22 mouse cellular contexts compared by ENCODE assay signal in genomic region chr10:108451516-108451915, GRCm38 (mm10).
"Had no signal": no experiment of that assay in that cellular context is flagged by ENCODE, and none has a peak within 500 bp of the region (broad histone marks: within the 10 kb centered on the region; RNA-seq: fewer than 3 reads in every experiment).

No protein-coding gene starts in this region.

- H3K4me2 ChIP-seq: lung, embryonic 15.5 days; midbrain, embryonic 13.5 days; neural tube, embryonic 13.5 days; neural tube, embryonic 15.5 days; stomach, embryonic 15.5 days had no signal

- H3K27ac ChIP-seq: lung, embryonic 15.5 days; macrophage; midbrain, embryonic 10.5 days; midbrain, embryonic 13.5 days; neural tube, embryonic 13.5 days; neural tube, embryonic 15.5 days; stomach, embryonic 15.5 days; stomach, postnatal 0 days had no signal

- H3K4me3 ChIP-seq: lung, embryonic 15.5 days; midbrain, embryonic 10.5 days; midbrain, embryonic 13.5 days; myocyte; neural tube, embryonic 13.5 days; neural tube, embryonic 15.5 days; stomach, embryonic 15.5 days had no signal

- H3K36me3 ChIP-seq: lung, embryonic 15.5 days; midbrain, embryonic 10.5 days; midbrain, embryonic 13.5 days; neural tube, embryonic 13.5 days; neural tube, embryonic 15.5 days; stomach, embryonic 15.5 days had no signal

- H3K9me3 ChIP-seq: lung, embryonic 15.5 days; midbrain, embryonic 10.5 days; midbrain, embryonic 13.5 days; neural tube, embryonic 13.5 days; neural tube, embryonic 15.5 days; stomach, embryonic 15.5 days had no signal

- H3K27me3 ChIP-seq: lung, embryonic 15.5 days; neural tube, embryonic 15.5 days; stomach, embryonic 15.5 days had no signal

- H3K9ac ChIP-seq: lung, embryonic 15.5 days; midbrain, embryonic 13.5 days; neural tube, embryonic 13.5 days; neural tube, embryonic 15.5 days; stomach, embryonic 15.5 days had no signal

- DNase-seq: lung, adult 2 months; lung, postnatal 14 days; lung, postnatal 36 days; retina, postnatal 1 day; right cerebral cortex, adult 18-20 months; right cerebral cortex, postnatal 25 days; right cerebral cortex, postnatal 4 days; spleen, adult 18-20 months; thymus, adult 2 months; thymus, postnatal 25 days; thymus, postnatal 4 days had no signal

- ATAC-seq: lung, postnatal 0 days; midbrain, embryonic 13.5 days; midbrain, embryonic 16.5 days had no signal
